Mouse (Mus musculus): ENCODE measurements around the gene Tcp11l2. TPM values are rescaled to one million over a fixed set of nuclear protein-coding genes. Genes with fewer than 3 reads are reported as not detected.

Tcp11l2 gene
- total and polyA plus RNA-seq, 2 experiments from 2014 or later = 11.2 to 18.9 TPM

DNA sequence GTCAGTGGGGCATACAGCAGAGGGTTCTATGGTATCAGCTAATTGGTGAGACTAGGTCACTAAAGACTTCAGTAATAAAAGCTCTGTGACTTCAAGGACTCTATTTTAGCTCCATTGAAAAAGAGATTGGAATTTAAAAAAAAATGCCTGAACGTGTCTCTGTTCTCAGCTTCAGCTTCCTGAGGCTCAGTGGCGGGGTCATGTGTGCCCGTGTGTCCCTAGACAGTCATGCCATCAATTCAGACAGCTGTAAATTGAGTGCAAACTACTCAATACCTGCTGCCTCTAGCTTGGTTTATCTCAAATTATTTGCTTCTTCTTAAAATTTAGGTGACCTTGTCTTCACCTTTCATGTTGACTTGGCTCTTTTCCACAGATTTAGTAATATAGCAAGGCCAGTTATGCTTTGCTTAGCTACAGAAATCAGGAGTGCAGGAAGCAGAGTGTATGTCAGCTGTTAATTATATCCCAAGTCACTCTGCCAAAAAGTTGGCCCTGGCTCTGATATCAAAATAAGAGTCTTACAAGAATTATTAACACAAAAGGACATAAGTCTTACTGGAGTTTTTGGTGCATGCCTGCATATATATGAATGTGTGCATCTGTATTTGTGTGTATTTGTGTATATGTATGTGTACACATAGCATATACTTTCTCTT, 20.8 kb downstream of the Tcp11l2 start:
- no peak overlapping the region for H3K4me2 ChIP-seq (ENCODE audit: low read depth, low read length)
- no peaks in the 10 kb centered on the region for H3K27me3 ChIP-seq (ENCODE audit: insufficient read depth, low read length)
- H3K27ac ChIP-seq = no peak overlapping the region
- H3K9ac ChIP-seq (replicated peaks; ENCODE audit: low read length) = no peak overlapping the region
- H3K4me3 ChIP-seq (ENCODE audit: low read length) = no peak overlapping the region
- DNase-seq (ENCODE audit: low spot score) (peak; percentile 32), ATAC-seq (no peak)
- no peak for TF ChIP-seq CTCF (IDR thresholded peaks at IDR 0.05; ENCODE audit: low read depth)
- no peaks in the 10 kb centered on the region for H3K9me3 ChIP-seq (ENCODE audit: low read length)
- 36% methylated on average over 3 of the region's 3 CpGs for WGBS
- H3K36me3 ChIP-seq (ENCODE audit: insufficient read depth, low read length) = no peaks in the 10 kb centered on the region; the same call in 1 of the 2 replicates
- no peaks in the 10 kb centered on the region for H3K4me1 ChIP-seq (ENCODE audit: insufficient read depth, low read length)

DNA sequence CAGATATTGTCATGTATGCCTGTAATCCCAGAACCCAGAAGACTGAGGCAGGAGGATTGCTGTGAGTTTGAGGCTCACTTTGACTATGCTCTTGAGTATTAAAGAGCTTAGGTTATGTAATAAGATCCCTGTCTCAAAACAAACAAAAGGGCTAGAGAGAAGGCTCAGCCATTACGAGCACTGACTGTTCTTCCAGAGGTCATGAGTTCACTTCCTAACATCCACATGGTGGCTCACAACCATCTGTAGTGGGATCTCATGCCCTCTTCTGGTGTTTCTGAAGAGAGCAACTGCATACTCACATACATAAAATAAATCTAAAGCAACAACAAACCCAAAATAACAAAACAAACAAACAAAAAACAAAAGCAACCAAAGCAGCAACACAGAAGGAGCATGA, 21.7 kb downstream of the Tcp11l2 start:
- Histone ChIP-seq H3K4me1 (ENCODE audit: insufficient read depth, low read length) (no peaks in the 10 kb centered on the region), H3K27me3 (ENCODE audit: insufficient read depth, low read length) (no peaks in the 10 kb centered on the region), H3K4me2 (ENCODE audit: low read depth, low read length) (no peak overlapping the region), H3K27ac (no peak overlapping the region), H3K9me3 (ENCODE audit: low read length) (no peaks in the 10 kb centered on the region), H3K9ac (replicated peaks; ENCODE audit: low read length) (no peak overlapping the region), H3K36me3 (ENCODE audit: insufficient read depth, low read length) (no peaks in the 10 kb centered on the region; the same call in 1 of the 2 replicates), H3K4me3 (ENCODE audit: low read length) (no peak overlapping the region)
- TF ChIP-seq CTCF (IDR thresholded peaks at IDR 0.05; ENCODE audit: low read depth) = peak; percentile 15; the same call in 1 of the 2 replicates
- no peak for ATAC-seq
- 41% methylated on average over 1 of the region's 1 CpGs for WGBS
- no peak for DNase-seq (ENCODE audit: low spot score)

DNA sequence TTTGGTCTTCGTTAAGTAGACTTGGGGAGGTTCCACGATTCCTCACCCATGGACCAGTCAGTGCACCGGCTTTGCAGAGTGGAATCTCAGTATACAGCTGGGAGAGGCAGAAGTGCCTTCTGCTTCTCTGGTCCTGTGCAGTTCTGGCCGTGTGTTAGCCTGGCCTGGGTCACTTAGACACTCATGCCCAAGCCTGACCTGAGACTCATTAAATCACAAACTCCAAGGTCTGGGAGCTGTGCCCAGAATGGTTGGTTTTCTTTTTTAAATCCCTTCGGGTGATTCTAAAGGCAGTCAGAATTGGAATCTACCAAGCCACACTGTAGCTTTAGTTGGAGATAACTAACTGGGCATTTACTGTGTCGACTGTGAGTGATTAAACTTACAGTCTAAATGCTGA, 23.7 kb downstream of the Tcp11l2 start:
- DNase-seq (ENCODE audit: low spot score) = no peak
- H3K36me3 ChIP-seq (ENCODE audit: insufficient read depth, low read length) = no peaks in the 10 kb centered on the region
- ATAC-seq = no peak
- 75% methylated on average over 6 of the region's 6 CpGs for WGBS
- H3K9me3 ChIP-seq (ENCODE audit: low read length) = no peaks in the 10 kb centered on the region
- H3K4me3 ChIP-seq (ENCODE audit: low read length) = no peak overlapping the region
- no peak for TF ChIP-seq CTCF (IDR thresholded peaks at IDR 0.05; ENCODE audit: low read depth)
- no peaks in the 10 kb centered on the region for H3K4me1 ChIP-seq (ENCODE audit: insufficient read depth, low read length)
- no peak overlapping the region for H3K27ac ChIP-seq
- no peak overlapping the region for H3K4me2 ChIP-seq (ENCODE audit: low read depth, low read length)
- H3K27me3 ChIP-seq (ENCODE audit: insufficient read depth, low read length) = no peaks in the 10 kb centered on the region
- H3K9ac ChIP-seq (replicated peaks; ENCODE audit: low read length) = no peak overlapping the region

DNA sequence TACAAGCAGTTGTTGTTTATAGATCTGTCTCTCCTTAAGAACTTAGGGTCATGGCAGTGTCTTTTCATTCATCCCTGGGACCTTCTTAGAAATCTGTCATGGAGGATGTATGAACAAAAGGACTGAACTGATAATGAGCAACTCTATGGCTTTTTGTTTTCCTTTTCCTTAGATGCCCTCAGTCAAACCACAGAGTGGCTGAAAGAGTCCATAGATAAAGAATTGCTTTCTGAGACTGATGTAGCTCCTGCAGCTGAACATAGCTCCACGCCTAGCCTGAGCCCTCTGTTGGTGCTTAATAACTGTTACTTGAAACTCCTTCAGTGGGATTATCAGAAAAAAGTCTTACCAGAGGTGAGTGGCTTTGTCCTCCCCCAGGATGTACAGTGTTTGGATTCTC, 27.9 kb downstream of the Tcp11l2 start:
- Histone ChIP-seq H3K27ac (no peak overlapping the region), H3K9me3 (ENCODE audit: low read length) (no peaks in the 10 kb centered on the region), H3K4me1 (ENCODE audit: insufficient read depth, low read length) (no peaks in the 10 kb centered on the region), H3K36me3 (ENCODE audit: insufficient read depth, low read length) (no peaks in the 10 kb centered on the region), H3K9ac (replicated peaks; ENCODE audit: low read length) (no peak overlapping the region), H3K4me2 (ENCODE audit: low read depth, low read length) (no peak overlapping the region), H3K27me3 (ENCODE audit: insufficient read depth, low read length) (no peaks in the 10 kb centered on the region), H3K4me3 (ENCODE audit: low read length) (no peak overlapping the region)
- WGBS = 46% methylated on average over 1 of the region's 1 CpGs
- ATAC-seq (no peak), DNase-seq (ENCODE audit: low spot score) (no peak)
- no peak for TF ChIP-seq CTCF (IDR thresholded peaks at IDR 0.05; ENCODE audit: low read depth)

DNA sequence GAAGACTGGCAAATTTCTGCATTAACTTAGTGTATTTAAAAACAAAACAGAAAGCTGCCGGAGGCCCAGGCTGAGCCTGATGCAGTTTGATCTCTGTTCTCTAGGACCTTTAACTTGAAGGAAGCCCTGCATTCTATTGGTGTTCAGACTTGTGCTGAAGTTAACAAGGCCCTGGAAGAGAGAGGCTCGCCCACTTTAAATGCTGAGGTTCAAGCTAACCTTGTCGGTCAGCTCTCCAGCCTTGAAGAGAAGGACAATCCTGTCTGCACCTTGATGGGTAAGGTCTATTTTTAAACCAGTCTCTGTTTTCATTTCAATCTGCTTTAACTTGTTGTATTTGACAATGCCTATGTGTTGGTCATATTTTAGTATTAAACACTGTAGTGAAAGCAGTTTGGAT, 31.9 kb downstream of the Tcp11l2 start:
- TF ChIP-seq CTCF (IDR thresholded peaks at IDR 0.05; ENCODE audit: low read depth) = no peak
- no peak for DNase-seq (ENCODE audit: low spot score)
- H3K4me1 ChIP-seq (ENCODE audit: insufficient read depth, low read length) = no peaks in the 10 kb centered on the region
- WGBS = 86% methylated on average over 3 of the region's 3 CpGs
- no peak overlapping the region for H3K4me2 ChIP-seq (ENCODE audit: low read depth, low read length)
- H3K27ac ChIP-seq = no peak overlapping the region
- no peaks in the 10 kb centered on the region for H3K9me3 ChIP-seq (ENCODE audit: low read length)
- ATAC-seq = no peak
- no peak overlapping the region for H3K9ac ChIP-seq (replicated peaks; ENCODE audit: low read length)
- no peaks in the 10 kb centered on the region for H3K27me3 ChIP-seq (ENCODE audit: insufficient read depth, low read length)
- no peak overlapping the region for H3K4me3 ChIP-seq (ENCODE audit: low read length)
- H3K36me3 ChIP-seq (ENCODE audit: insufficient read depth, low read length) = peaks cover under 1% of the 10 kb centered on the region; the same call in 1 of the 2 replicates

DNA sequence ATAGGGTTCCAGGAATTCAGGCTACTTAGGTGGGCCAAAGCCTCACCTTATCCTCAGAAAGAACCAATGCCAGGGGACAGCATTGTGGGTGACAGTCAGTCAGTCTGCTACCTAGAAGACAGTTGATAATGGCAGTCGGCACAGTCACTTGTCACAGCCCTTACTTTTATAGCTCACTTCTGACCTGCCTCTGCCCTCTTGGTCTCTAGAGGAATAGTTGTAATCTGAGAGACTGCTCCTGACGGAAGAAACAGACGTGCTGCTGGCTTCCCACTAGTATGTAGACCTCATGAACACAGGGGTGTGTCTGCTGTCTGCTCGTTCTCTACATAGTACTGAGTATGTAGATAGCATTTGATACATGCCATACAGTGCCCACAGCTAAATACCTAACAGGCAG, 33.9 kb downstream of the Tcp11l2 start:
- Histone ChIP-seq H3K27ac (no peak overlapping the region), H3K36me3 (ENCODE audit: insufficient read depth, low read length) (peaks cover 3% of the 10 kb centered on the region; the same call in 1 of the 2 replicates), H3K9ac (replicated peaks; ENCODE audit: low read length) (no peak overlapping the region), H3K4me3 (ENCODE audit: low read length) (no peak overlapping the region), H3K9me3 (ENCODE audit: low read length) (no peaks in the 10 kb centered on the region), H3K4me2 (ENCODE audit: low read depth, low read length) (no peak overlapping the region), H3K27me3 (ENCODE audit: insufficient read depth, low read length) (no peaks in the 10 kb centered on the region), H3K4me1 (ENCODE audit: insufficient read depth, low read length) (no peaks in the 10 kb centered on the region)
- no peak for DNase-seq (ENCODE audit: low spot score)
- ATAC-seq = no peak
- TF ChIP-seq CTCF (IDR thresholded peaks at IDR 0.05; ENCODE audit: low read depth) = no peak
- 72% methylated on average over 4 of the region's 4 CpGs for WGBS

DNA sequence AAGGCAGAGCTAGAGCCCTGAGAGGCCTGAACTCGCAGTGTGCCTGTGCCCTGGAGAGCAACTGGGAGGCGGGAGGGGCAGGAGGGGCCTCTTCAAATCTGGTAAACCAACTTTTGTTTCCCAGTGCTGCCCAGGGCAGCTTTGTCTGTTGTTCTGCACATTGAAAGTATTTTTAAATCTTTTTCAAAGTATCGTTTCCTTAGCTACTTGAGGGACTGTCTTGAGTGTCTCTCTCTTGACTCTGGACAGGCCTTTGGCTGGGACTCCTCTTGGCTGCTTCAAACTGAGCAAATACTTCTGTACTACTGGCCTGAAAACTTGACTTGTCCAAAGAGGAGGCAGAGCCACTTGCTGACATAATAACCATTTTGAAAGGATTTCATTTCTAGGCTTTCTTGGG, 34.4 kb downstream of the Tcp11l2 start:
- H3K9me3 ChIP-seq (ENCODE audit: low read length) = no peaks in the 10 kb centered on the region
- no peak for TF ChIP-seq CTCF (IDR thresholded peaks at IDR 0.05; ENCODE audit: low read depth)
- no peaks in the 10 kb centered on the region for H3K4me1 ChIP-seq (ENCODE audit: insufficient read depth, low read length)
- H3K36me3 ChIP-seq (ENCODE audit: insufficient read depth, low read length) = peaks cover 3% of the 10 kb centered on the region; the same call in 1 of the 2 replicates
- no peak for DNase-seq (ENCODE audit: low spot score)
- no peak for ATAC-seq
- H3K9ac ChIP-seq (replicated peaks; ENCODE audit: low read length) = no peak overlapping the region
- H3K27ac ChIP-seq = no peak overlapping the region
- WGBS = 75% methylated on average over 3 of the region's 3 CpGs
- no peak overlapping the region for H3K4me3 ChIP-seq (ENCODE audit: low read length)
- H3K4me2 ChIP-seq (ENCODE audit: low read depth, low read length) = no peak overlapping the region
- no peaks in the 10 kb centered on the region for H3K27me3 ChIP-seq (ENCODE audit: insufficient read depth, low read length)
